Mouse (Mus musculus) fibroblast of lung, adult 2 months (primary cell): ENCODE data around the gene D10Jhu81e.
"Not testable (repeated sequence)": the region's sequence is repeated elsewhere in the genome, so short reads cannot be mapped to it uniquely, and the experiment has no call there.

Source experiments
- DNase-seq: peaks from one replicate; pipeline ENCODE4 v3.0.0-alpha.2; 2011; ENCODE audit warnings: low read depth

The D10Jhu81e gene

DNA sequence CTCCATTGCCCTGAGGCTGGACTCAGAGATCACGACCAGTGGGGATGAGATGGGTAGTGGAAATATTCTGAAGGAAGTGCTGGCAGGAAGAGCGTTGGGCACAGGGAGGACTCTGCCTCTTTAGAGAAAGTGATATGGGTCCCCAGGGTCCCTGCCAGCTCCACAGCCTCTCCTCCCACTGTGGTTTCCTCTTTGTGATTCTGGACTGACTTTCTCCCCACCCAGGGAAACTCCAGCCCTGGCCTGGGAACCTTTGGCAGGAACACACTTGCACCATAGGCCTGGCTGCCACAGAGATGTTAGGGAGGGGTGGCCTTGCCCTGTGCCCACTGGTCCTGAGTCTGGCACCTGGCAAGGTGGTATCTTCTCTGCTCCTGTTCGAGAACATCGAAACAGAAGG is 39.6 kb downstream of the D10Jhu81e start:
- no peak for DNase-seq

DNA sequence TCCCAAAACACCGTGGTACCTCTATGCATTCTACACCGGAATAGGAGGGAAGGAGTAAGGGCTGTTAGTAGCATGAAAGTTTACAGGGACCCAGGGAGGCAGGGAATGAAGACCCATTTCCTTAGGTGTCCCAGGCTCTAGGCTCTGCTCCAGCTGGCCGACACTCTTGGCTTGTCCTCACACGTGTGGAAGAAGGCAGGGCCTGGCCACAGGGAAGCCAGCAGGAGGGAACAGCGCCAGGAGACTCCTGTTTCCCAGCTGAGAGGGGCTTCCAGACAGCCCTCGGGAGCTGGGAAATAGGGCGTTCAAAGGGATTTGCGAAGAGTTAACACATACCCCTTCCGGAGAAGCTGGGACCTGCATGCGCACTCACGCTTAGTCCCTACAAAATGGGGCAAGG is 40.2 kb downstream of the D10Jhu81e start:
- DNase-seq = no peak

DNA sequence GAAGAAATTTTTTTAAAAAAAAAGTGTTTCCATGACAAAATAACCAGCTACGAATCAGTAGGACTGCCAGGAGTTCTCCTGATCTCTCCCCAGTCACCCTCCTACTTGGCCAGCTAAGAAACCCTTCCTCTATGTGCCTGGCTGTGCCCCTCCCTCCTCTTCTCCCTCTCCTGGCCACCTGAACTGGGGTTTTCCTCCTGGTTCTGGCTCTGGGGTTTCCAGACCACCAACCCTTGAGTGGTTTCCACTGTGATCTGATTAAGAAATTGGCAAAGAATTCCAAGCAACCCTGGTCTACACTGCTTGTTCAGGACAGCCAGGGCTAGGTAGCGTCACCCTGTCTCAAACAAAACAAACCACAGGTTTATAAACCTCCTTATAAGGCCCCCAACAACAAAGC is 40.9 kb downstream of the D10Jhu81e start:
- DNase-seq = no peak

DNA sequence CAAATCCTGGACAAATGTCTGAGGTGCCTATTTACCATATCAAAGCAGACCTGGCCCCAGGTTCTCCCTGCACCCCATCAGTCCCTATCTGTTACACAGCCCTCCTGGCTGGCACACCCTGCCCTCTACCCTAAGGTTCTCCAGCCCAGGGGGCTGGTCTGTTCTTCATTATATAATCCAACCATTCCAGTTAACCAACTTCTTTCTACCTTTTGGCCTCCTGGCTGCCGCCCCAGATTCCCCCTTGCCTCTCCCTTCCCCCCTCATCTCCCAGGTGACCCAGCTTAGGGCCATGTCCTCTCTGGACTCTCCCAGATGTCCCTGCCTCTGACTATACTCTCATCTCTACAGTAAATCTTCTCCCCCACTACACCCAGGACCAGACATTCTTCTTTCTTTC is 41.7 kb downstream of the D10Jhu81e start:
- DNase-seq = no peak

DNA sequence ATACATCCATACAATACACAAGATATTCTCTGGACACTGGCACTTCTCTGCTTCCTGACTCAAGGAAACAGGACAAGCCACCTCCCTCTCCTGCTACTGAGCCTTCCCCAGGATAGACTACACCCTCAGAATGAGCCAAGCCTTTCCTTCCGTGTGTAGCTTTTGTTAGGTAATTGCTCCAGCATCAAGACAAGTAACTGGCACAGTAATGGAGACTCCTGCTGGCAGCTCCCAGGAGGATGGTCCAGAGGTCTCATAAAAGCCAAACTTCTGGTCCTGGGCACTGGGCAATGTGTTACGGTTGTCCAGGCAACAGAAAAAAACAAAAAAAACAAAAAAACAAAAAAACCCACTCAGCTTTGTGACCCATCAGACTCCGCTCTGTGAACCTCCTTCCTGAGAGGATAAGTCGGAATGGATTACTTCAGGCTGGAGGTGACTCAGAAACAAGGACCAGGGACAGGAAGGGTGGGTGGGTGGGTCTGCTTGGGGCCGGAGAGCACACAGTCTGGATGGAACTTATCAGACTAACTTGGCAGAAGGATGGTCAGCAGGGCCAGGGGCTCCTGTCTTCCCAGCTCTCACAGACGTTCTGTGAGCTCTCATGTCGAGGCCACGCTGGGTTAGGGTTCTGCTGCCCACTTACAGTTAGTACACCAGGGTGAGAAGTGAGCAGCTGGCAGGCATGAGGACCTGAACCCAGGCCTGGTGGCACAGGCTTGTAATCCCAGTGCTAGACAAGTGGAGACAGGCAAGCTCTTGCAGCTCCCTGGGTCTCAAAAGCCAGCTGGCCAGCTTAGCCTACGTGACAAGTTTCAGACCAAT is 42.3 kb downstream of the D10Jhu81e start:
- no peak for DNase-seq

DNA sequence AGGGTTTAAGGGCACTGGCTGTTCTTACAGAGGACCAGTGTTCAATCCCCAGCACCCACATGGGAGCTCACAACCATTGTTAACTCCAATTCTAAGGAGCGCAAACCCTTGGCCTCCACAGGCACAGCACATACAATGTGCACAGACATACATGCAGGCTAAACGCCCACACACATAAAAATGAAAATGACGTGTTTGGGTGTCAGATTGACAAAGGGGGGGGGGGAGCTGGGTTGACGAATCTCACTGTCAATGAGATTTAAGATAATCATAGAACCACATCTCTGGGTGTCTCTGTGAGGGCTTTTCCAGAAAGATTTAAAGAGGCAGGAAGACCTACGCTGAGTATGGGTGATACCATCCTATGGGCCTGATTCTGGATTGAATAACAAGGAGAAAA is 43.3 kb downstream of the D10Jhu81e start:
- no peak for DNase-seq

DNA sequence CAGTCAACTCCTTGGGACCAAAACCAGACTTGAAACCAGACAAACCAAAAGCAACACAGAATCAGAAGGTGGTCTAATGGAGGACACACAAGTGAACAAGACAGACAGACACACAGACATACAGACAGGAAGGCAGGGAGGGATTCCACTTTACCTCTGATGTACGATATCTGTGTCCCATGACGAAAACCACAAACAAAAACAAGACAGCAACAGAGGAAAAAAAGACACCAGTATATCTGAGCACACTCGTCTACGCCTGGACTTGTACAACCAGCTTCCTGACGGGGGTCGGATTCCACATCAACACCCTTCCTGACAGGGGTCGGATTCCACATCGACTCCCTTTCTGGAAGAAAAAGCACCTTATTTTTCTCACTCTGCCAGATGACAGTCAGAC is 44.5 kb downstream of the D10Jhu81e start:
- not testable (repeated sequence) for DNase-seq

DNA sequence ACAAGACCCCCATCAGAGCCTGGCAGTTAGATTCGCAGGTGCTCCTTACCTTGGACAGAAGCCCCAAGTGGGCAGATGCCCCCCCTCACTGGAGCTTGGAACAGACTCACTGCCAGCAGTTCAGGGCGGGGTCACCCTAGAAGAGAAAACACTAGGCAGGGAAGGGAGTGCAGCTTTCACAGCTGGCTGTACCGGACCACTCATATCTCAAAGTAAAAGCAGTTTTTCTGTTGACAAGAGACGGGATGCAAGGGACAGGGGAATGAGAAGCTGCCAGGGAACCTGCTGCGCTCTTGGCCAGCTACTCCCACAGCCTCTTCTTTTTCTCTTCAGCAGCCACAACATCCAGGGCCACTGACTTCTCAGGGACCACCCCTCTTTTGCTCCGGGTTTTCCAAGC is 45.4 kb downstream of the D10Jhu81e start:
- DNase-seq = not testable (repeated sequence)

DNA sequence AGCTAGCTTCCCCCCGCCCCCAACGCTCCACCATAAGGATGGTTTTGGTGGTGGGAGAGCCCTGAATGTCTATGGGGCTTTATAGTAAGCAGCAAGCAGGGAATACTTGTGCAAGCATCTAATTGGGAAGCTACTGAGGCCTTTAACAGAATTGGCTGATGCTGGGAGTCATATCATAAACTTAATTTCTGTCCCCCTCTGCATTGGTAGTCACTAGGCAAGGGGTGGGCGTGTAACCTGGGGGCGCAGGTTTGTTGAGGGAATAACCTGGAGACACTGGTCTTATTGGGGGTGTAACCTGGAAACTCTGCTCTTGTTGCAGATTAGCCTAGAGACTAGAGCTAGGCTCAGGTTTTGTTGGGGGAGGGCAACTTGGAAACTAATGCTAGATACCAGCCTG is 50.2 kb downstream of the D10Jhu81e start:
- DNase-seq = no peak

DNA sequence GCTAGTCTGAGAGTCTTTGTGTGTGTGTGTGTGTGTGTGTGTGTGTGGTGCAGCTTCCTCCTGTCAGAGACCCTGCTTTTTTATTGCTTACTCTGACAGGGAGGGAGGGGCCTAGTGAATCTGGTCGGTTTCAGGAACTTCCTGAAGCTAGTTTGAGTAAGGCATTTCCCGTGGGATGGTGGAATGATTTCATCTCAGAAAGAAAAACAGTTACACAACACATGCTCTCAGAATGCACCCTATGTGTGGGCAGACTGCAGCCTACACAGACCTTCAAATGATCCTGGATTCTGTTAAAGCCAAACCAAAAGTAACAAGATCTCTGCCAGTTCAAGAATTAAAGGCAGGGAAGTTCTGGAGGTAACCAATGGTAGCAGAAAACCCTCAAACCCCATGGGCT is 54.4 kb downstream of the D10Jhu81e start:
- DNase-seq = no peak

DNA sequence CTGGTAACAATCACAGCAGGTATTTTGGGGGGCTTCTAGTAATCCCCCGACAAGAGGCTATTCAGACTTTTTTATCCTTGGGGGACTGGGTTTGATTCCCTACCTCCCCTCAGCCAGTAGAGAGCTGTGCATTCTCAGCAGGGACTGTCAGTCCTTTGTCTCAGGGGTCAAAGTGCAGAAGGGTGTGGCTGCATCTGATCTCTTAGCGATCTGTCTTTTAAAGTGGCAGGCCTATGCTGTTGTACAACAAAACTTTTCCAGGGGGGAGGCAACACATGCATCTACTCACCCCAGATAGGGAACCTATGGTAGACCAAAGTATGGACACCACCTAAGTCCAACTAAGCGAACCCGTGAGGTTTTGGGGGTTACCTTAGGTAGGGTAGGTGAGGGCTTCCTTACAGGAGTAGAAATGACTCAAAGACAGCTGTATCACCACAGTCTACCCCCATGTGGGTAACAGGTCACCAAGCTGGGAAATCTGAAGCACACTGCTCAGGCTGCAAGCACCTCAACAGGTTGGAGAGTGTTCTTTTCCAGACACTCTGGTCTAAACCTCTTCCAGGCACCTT is 55.0 kb downstream of the D10Jhu81e start:
- no peak for DNase-seq
